In genomic region chr7:109704461-109704860, GRCm38 (mm10) we compare ENCODE assay signal across 9 mouse cellular contexts. TPM values are rescaled to one million over a fixed set of nuclear protein-coding genes. Genes with fewer than 3 reads are reported as not detected.
A peak's percentile ranks its signal among the peaks of the same experiment; 100 is the strongest.
DNase-seq lines count a peak whose midpoint lies in the region; ATAC-seq and TF ChIP-seq lines count a peak whose summit lies in the region.
"Had no signal": no experiment of that assay in that cellular context is flagged by ENCODE, and none has a peak within 500 bp of the region (broad histone marks: within the 10 kb centered on the region; RNA-seq: fewer than 3 reads in every experiment).

No protein-coding gene starts in this region.

- H3K4me3 ChIP-seq in lung, embryonic 14.5 days (ENCODE audit: low read depth, low read length): peak overlapping the region; percentile 70
- peak overlapping the region; percentile 68 for H3K4me3 ChIP-seq in limb, embryonic 11.5 days (ENCODE audit: low read depth, low read length)
- peak overlapping the region; percentile 67 for H3K4me3 ChIP-seq in neural tube, embryonic 14.5 days (ENCODE audit: low read depth, low read length)

- WGBS in lung, embryonic 14.5 days: 38% methylated on average over 3 of the region's 3 CpGs
- WGBS in limb, embryonic 11.5 days: 78% methylated on average over 3 of the region's 3 CpGs
- 65% methylated on average over 3 of the region's 3 CpGs for WGBS in neural tube, embryonic 14.5 days

- H3K9ac ChIP-seq in lung, embryonic 14.5 days: peak overlapping the region; percentile 60
- H3K9ac ChIP-seq in limb, embryonic 11.5 days (ENCODE audit: low read length): no peak overlapping the region
- H3K9ac ChIP-seq in neural tube, embryonic 14.5 days (replicated peaks; ENCODE audit: low read depth, low read length): no peak overlapping the region

- ATAC-seq in lung, embryonic 14.5 days (ENCODE audit: insufficient read depth): no peak
- 0 out of 2 replicates have a peak, but pooled peaks have one; percentile 14 for ATAC-seq in erythroblast, adult 5-6 weeks (replicated peaks; ENCODE audit: low FRiP score, poor library complexity, severe bottlenecking)
- ATAC-seq in limb, embryonic 11.5 days (ENCODE audit: insufficient number of reproducible peaks, low FRiP score, low TSS enrichment, low read depth): no peak
- no peak for ATAC-seq in neural tube, embryonic 14.5 days (ENCODE audit: low read depth)

- H3K4me1 ChIP-seq in lung, embryonic 14.5 days (ENCODE audit: insufficient read depth): peaks cover 16% of the 10 kb centered on the region; the same call in 1 of the 2 replicates
- no peaks in the 10 kb centered on the region for H3K4me1 ChIP-seq in limb, embryonic 11.5 days (ENCODE audit: control insufficient read depth, insufficient read depth, low read length)
- H3K4me1 ChIP-seq in neural tube, embryonic 14.5 days (ENCODE audit: control insufficient read depth, insufficient read depth, low read length): no peaks in the 10 kb centered on the region

- DNase-seq in lung, embryonic 14.5 days: peak; percentile 15
- DNase-seq in lung, postnatal 4 days: no peak
- DNase-seq in limb, embryonic 11.5 days (ENCODE audit: low spot score): no peak
- DNase-seq in embryo, embryonic 10 days (ENCODE audit: low spot score): no peak
- DNase-seq in cerebellum, adult 8-10 months: no peak
- no peak for DNase-seq in spleen, adult 18-20 months

- H3K27me3 ChIP-seq in lung, embryonic 14.5 days (ENCODE audit: insufficient read depth, low read length): no peaks in the 10 kb centered on the region
- no peaks in the 10 kb centered on the region for H3K27me3 ChIP-seq in limb, embryonic 11.5 days (ENCODE audit: control insufficient read depth, insufficient read depth, low read length)
- no peaks in the 10 kb centered on the region for H3K27me3 ChIP-seq in neural tube, embryonic 14.5 days (ENCODE audit: control insufficient read depth, insufficient read depth, low read length)

- no peaks in the 10 kb centered on the region for H3K36me3 ChIP-seq in lung, embryonic 14.5 days (ENCODE audit: insufficient read depth)
- H3K36me3 ChIP-seq in limb, embryonic 11.5 days (ENCODE audit: control insufficient read depth, insufficient read depth, low read length): no peaks in the 10 kb centered on the region
- H3K36me3 ChIP-seq in neural tube, embryonic 14.5 days (ENCODE audit: control insufficient read depth, insufficient read depth, low read length): no peaks in the 10 kb centered on the region

- H3K27ac ChIP-seq in lung, embryonic 14.5 days (ENCODE audit: low read depth): peak overlapping the region; percentile 87; the same call in 1 of the 2 replicates
- H3K27ac ChIP-seq in limb, embryonic 11.5 days (replicated peaks; ENCODE audit: low read depth, low read length): no peak overlapping the region
- no peak overlapping the region for H3K27ac ChIP-seq in neural tube, embryonic 14.5 days (ENCODE audit: low read depth, low read length)

- H3K9me3 ChIP-seq in lung, embryonic 14.5 days (ENCODE audit: low read depth, low read length): no peaks in the 10 kb centered on the region
- no peaks in the 10 kb centered on the region for H3K9me3 ChIP-seq in limb, embryonic 11.5 days (ENCODE audit: control insufficient read depth, low read length)
- no peaks in the 10 kb centered on the region for H3K9me3 ChIP-seq in neural tube, embryonic 14.5 days (ENCODE audit: control insufficient read depth, low read length)

- TF ChIP-seq CTCF in lung, embryonic 14.5 days (IDR thresholded peaks at IDR 0.05; ENCODE audit: low read depth): no peak

- peak overlapping the region; percentile 82 for H3K4me2 ChIP-seq in lung, embryonic 14.5 days
- peak overlapping the region; percentile 79 for H3K4me2 ChIP-seq in limb, embryonic 11.5 days (ENCODE audit: low read depth, severe bottlenecking)
- peak overlapping the region; percentile 62 for H3K4me2 ChIP-seq in neural tube, embryonic 14.5 days (ENCODE audit: low read depth, low read length)

RNA-seq across cellular contexts. Expression of gene Akip1, which starts 1.0 kb away (rescaled TPM):
- polyA plus RNA-seq in lung, embryonic 14.5 days (2014; fragmentation: Nextera tagmentation; extraction: Ambion mirVana): 32.4 and 33.7 TPM in 2 replicates
- 5.2 and 18.0 TPM in 2 replicates for total RNA-seq in erythroblast, adult 5-6 weeks (2015; ENCODE audit: low replicate concordance)
- 3.2 and 6.4 TPM in 2 replicates for total RNA-seq in erythroblast, adult 5-6 weeks (2017; ENCODE audit: low replicate concordance)
- 22.4 and 24.0 TPM in 2 replicates for polyA plus RNA-seq in limb, embryonic 11.5 days (2014; fragmentation: Nextera tagmentation; extraction: Ambion mirVana)
- polyA plus RNA-seq in neural tube, embryonic 14.5 days (2014; fragmentation: Nextera tagmentation; extraction: Ambion mirVana): 12.4 and 12.9 TPM in 2 replicates

RNA-seq across cellular contexts. Expression of gene St5, which starts 1.1 kb away (rescaled TPM):
- 67.4 and 68.6 TPM in 2 replicates for polyA plus RNA-seq in lung, embryonic 14.5 days (2014; fragmentation: Nextera tagmentation; extraction: Ambion mirVana)
- total RNA-seq in erythroblast, adult 5-6 weeks (2015; ENCODE audit: low replicate concordance): 381 and 408 TPM in 2 replicates
- total RNA-seq in erythroblast, adult 5-6 weeks (2017; ENCODE audit: low replicate concordance): 250 and 390 TPM in 2 replicates
- 48.3 and 52.3 TPM in 2 replicates for polyA plus RNA-seq in limb, embryonic 11.5 days (2014; fragmentation: Nextera tagmentation; extraction: Ambion mirVana)
- 18.7 and 27.2 TPM in 2 replicates for polyA plus RNA-seq in neural tube, embryonic 14.5 days (2014; fragmentation: Nextera tagmentation; extraction: Ambion mirVana)

RNA-seq across cellular contexts. Expression of gene BC051019, which starts 19.2 kb away (rescaled TPM):
- polyA plus RNA-seq in lung, embryonic 14.5 days (2014; fragmentation: Nextera tagmentation; extraction: Ambion mirVana): 0.38 TPM in 1 of 2 replicates, not detected in the other
- total RNA-seq in erythroblast, adult 5-6 weeks (2015; ENCODE audit: low replicate concordance): not detected in 2 replicates
- not detected in 2 replicates for total RNA-seq in erythroblast, adult 5-6 weeks (2017; ENCODE audit: low replicate concordance)
- polyA plus RNA-seq in limb, embryonic 11.5 days (2014; fragmentation: Nextera tagmentation; extraction: Ambion mirVana): 0.20 TPM in 1 of 2 replicates, not detected in the other
- not detected in 2 replicates for polyA plus RNA-seq in neural tube, embryonic 14.5 days (2014; fragmentation: Nextera tagmentation; extraction: Ambion mirVana)
- total RNA-seq: hematopoietic stem cell, adult 5-6 weeks had no signal

RNA-seq across cellular contexts. Expression of gene Ascl3, which starts 27.1 kb away (rescaled TPM):
- 0.38 TPM in 1 of 2 replicates, not detected in the other for polyA plus RNA-seq in lung, embryonic 14.5 days (2014; fragmentation: Nextera tagmentation; extraction: Ambion mirVana)
- not detected in 2 replicates for total RNA-seq in erythroblast, adult 5-6 weeks (2015; ENCODE audit: low replicate concordance)
- total RNA-seq in erythroblast, adult 5-6 weeks (2017; ENCODE audit: low replicate concordance): not detected in 2 replicates
- polyA plus RNA-seq in limb, embryonic 11.5 days (2014; fragmentation: Nextera tagmentation; extraction: Ambion mirVana): not detected in 2 replicates
- polyA plus RNA-seq in neural tube, embryonic 14.5 days (2014; fragmentation: Nextera tagmentation; extraction: Ambion mirVana): 0.42 TPM in 1 of 2 replicates, not detected in the other
- total RNA-seq: hematopoietic stem cell, adult 5-6 weeks had no signal

RNA-seq across cellular contexts. Expression of gene Tmem9b, which starts 48.2 kb away (rescaled TPM):
- polyA plus RNA-seq in lung, embryonic 14.5 days (2014; fragmentation: Nextera tagmentation; extraction: Ambion mirVana): 50.4 and 53.0 TPM in 2 replicates
- total RNA-seq in erythroblast, adult 5-6 weeks (2015; ENCODE audit: low replicate concordance): 30.7 and 31.8 TPM in 2 replicates
- 13.0 and 18.7 TPM in 2 replicates for total RNA-seq in erythroblast, adult 5-6 weeks (2017; ENCODE audit: low replicate concordance)
- 21.4 and 23.9 TPM in 2 replicates for polyA plus RNA-seq in limb, embryonic 11.5 days (2014; fragmentation: Nextera tagmentation; extraction: Ambion mirVana)
- 147 and 168 TPM in 2 replicates for polyA plus RNA-seq in neural tube, embryonic 14.5 days (2014; fragmentation: Nextera tagmentation; extraction: Ambion mirVana)
